Mouse (Mus musculus) forebrain, embryonic 14.5 days (tissue): Measurements from ENCODE around the gene Zfp518b. TPM values are rescaled to one million over a fixed set of nuclear protein-coding genes. Genes with fewer than 3 reads are reported as not detected.

Source experiments
- ATAC-seq: fragments of 200-750 bp; cut with Nextera tagmentation; 2 replicates; pipeline ENCODE4 v1.8.0; 2017; ENCODE audit warnings: mild to moderate bottlenecking, moderate library complexity
- DNase-seq: peaks from one replicate; pipeline ENCODE4 v3.0.0-alpha.2; 2015; ENCODE audit warnings: low spot score
- H3K27ac ChIP-seq: fragments of 300-500 bp; sonication (generic); 2 replicates; pipeline ENCODE4 v1.5.1; 2014; ENCODE audit warnings: low read depth, mild to moderate bottlenecking, control low read depth, low read length, moderate library complexity
- H3K27me3 ChIP-seq: fragments of 300-500 bp; sonication (generic); replicated peaks from 2 replicates; pipeline ENCODE4 v1.6.1; 2014; ENCODE audit warnings: low read length, control low read depth, mixed read lengths; ENCODE audit not compliant: control insufficient read depth, insufficient read depth
- H3K36me3 ChIP-seq: fragments of 300-500 bp; sonication (generic); 2 replicates; pipeline ENCODE4 v1.6.1; 2014; ENCODE audit warnings: low read length, control low read depth; ENCODE audit not compliant: control insufficient read depth, insufficient read depth
- H3K4me1 ChIP-seq: fragments of 300-500 bp; sonication (generic); 2 replicates; pipeline ENCODE4 v1.6.1; 2014; ENCODE audit warnings: antibody characterized with exemption, low read length, control low read depth; ENCODE audit not compliant: control insufficient read depth, insufficient read depth
- H3K4me2 ChIP-seq: fragments of 300-500 bp; sonication (generic); 2 replicates; pipeline ENCODE4 v1.6.1; 2014; ENCODE audit warnings: mild to moderate bottlenecking, control low read depth, low read length
- H3K4me3 ChIP-seq: fragments of 300-500 bp; sonication (generic); 2 replicates; pipeline ENCODE4 v1.5.1; 2014; ENCODE audit warnings: low read depth, low read length, control low read depth
- H3K9ac ChIP-seq: fragments of 300-500 bp; sonication (generic); 2 replicates; pipeline ENCODE4 v1.6.1; 2014; ENCODE audit warnings: mild to moderate bottlenecking, low read length, control low read depth, moderate library complexity
- H3K9me3 ChIP-seq: fragments of 300-500 bp; sonication (generic); replicated peaks from 2 replicates; pipeline ENCODE4 v1.6.1; 2016; ENCODE audit warnings: low read length, control low read depth, mixed read lengths; ENCODE audit not compliant: control insufficient read depth
- WGBS: fragments of 180-500 bp; shearing (Covaris S2); extraction: QIAGEN DNeasy Blood & Tissue Kit; methylation state at CpG from one replicate; pipeline ENCODE4 v1.1.7; 2014; 5-methylcytosine and 5-hydroxymethylcytosine counted together
- polyA plus RNA-seq: library from polyadenylated mRNA; unstranded; fragments of >200 nt; fragmentation: Nextera tagmentation; extraction: Ambion mirVana; gene quantifications from 2 replicates; pipeline ENCODE4 v1.2.1, GENCODE M21; 2014

Gene Zfp518b
- polyA plus RNA-seq, 1 experiment from 2014 or later: 39.4 TPM

GRCm38 (mm10) chr5:38618908-38619307 is 65.7 kb downstream of the Zfp518b start:
- Histone ChIP-seq H3K4me3 (no peak overlapping the region), H3K36me3 (no peaks in the 10 kb centered on the region), H3K4me1 (no peaks in the 10 kb centered on the region), H3K27ac (no peak overlapping the region), H3K4me2 (no peak overlapping the region), H3K9me3 (no peaks in the 10 kb centered on the region), H3K9ac (no peak overlapping the region), H3K27me3 (no peaks in the 10 kb centered on the region)
- no peak for DNase-seq
- WGBS: 61% methylated on average over 3 of the region's 3 CpGs
- ATAC-seq: no peak

Other genes with a start within 250 kb of the Zfp518b start
- 0.48 and 0.62 TPM in 2 replicates for gene Slc2a9, start 181.7 kb downstream of the Zfp518b start, polyA plus RNA-seq
- gene Wdr1, start 121.6 kb downstream of the Zfp518b start, polyA plus RNA-seq: 184 and 203 TPM in 2 replicates
- 0.17 TPM in 1 of 2 replicates, not detected in the other for gene Clnk, start 192.0 kb upstream of the Zfp518b start, polyA plus RNA-seq